In genomic region chr14:100095730-100096129, GRCm38 (mm10) we compare ENCODE assay signal across 12 mouse cellular contexts.
"Had no signal": no experiment of that assay in that cellular context is flagged by ENCODE, and none has a peak within 500 bp of the region (broad histone marks: within the 10 kb centered on the region; RNA-seq: fewer than 3 reads in every experiment).

No protein-coding gene starts in this region.

- ATAC-seq: hindbrain, postnatal 0 days; inflammation-experienced regulatory T-cells, adult 6 months; lung, postnatal 0 days had no signal

- H3K9ac ChIP-seq: liver, embryonic 13.5 days; lung, embryonic 14.5 days had no signal

- H3K4me3 ChIP-seq: left cerebral cortex, adult 2 months; liver, embryonic 13.5 days had no signal

- H3K4me2 ChIP-seq: liver, embryonic 13.5 days; lung, embryonic 14.5 days had no signal

- H3K4me1 ChIP-seq: liver, embryonic 13.5 days had no signal

- H3K27me3 ChIP-seq: liver, embryonic 13.5 days had no signal

- H3K36me3 ChIP-seq: liver, embryonic 13.5 days had no signal

- H3K9me3 ChIP-seq: liver, embryonic 13.5 days had no signal

- H3K27ac ChIP-seq: hindbrain, postnatal 0 days; left cerebral cortex, adult 2 months; macrophage had no signal

- DNase-seq: kidney, adult 8-10 months; kidney, postnatal 25 days; layer of hippocampus, postnatal 36 days; liver, embryonic 13.5 days; thymus, adult 2 months; thymus, postnatal 14 days had no signal
